Mouse (Mus musculus) E14TG2a.4 (cell line): ENCODE results near the gene Apobec2.
A peak's percentile ranks its signal among the peaks of the same experiment; 100 is the strongest.

ENCODE experiments used
- H3K27me3 ChIP-seq: 2 replicates; pipeline ENCODE4 v1.6.1; 2014; ENCODE audit warnings: low read length, control low read depth; ENCODE audit not compliant: insufficient read depth
- H3K36me3 ChIP-seq: 2 replicates; pipeline ENCODE4 v1.6.1; 2014; ENCODE audit warnings: low read length, control low read depth; ENCODE audit not compliant: insufficient read depth
- H3K4me1 ChIP-seq: replicated peaks from 2 replicates; pipeline ENCODE4 v1.6.1; 2014; ENCODE audit warnings: low read depth, low read length, control low read depth
- H3K4me3 ChIP-seq: replicated peaks from 2 replicates; pipeline ENCODE4 v1.5.1; 2014; ENCODE audit warnings: mild to moderate bottlenecking, low read length
- H3K9me3 ChIP-seq: 2 replicates; pipeline ENCODE4 v1.6.1; 2014; ENCODE audit warnings: low read length, control low read depth
- CTCF ChIP-seq: conservative IDR thresholded peaks from 2 replicates; pipeline ENCODE4 v1.5.1; 2014; ENCODE audit warnings: low read length
- NANOG ChIP-seq: IDR thresholded peaks from 2 replicates; pipeline ENCODE4 v1.6.1; 2014; ENCODE audit warnings: borderline replicate concordance, low read length, mixed read lengths
- POU5F1 ChIP-seq: IDR thresholded peaks from 2 replicates; pipeline ENCODE4 v1.6.1; 2014; ENCODE audit warnings: low read length, borderline replicate concordance

Apobec2 gene

GRCm38 (mm10) chr17:48431054-48431453 lies 1.7 kb downstream of the Apobec2 start:
- H3K4me3 ChIP-seq = peak overlapping the region; percentile 35; the same call in 1 of the 2 replicates
- TF ChIP-seq POU5F1 = no peak
- TF ChIP-seq CTCF = no peak
- no peak for TF ChIP-seq NANOG
- H3K4me1 ChIP-seq = peaks cover 97% of the 10 kb centered on the region
- H3K27me3 ChIP-seq = no peaks in the 10 kb centered on the region
- no peaks in the 10 kb centered on the region for H3K36me3 ChIP-seq
- no peaks in the 10 kb centered on the region for H3K9me3 ChIP-seq

- H3K27me3 ChIP-seq = no peaks in the 10 kb centered on the region
- TF ChIP-seq NANOG (no peak), POU5F1 (no peak), CTCF (no peak)
- no peak overlapping the region for H3K4me3 ChIP-seq
- no peaks in the 10 kb centered on the region for H3K9me3 ChIP-seq
- H3K4me1 ChIP-seq = peaks cover 97% of the 10 kb centered on the region
- no peaks in the 10 kb centered on the region for H3K36me3 ChIP-seq
Measured at GRCm38 (mm10) chr17:48430394-48430793, 2.3 kb downstream of the Apobec2 start.

- peak overlapping the region; percentile 10; the same call in 1 of the 2 replicates for H3K4me3 ChIP-seq
- TF ChIP-seq NANOG (no peak), POU5F1 (no peak), CTCF (no peak)
- H3K9me3 ChIP-seq = no peaks in the 10 kb centered on the region
- no peaks in the 10 kb centered on the region for H3K27me3 ChIP-seq
- peaks cover 96% of the 10 kb centered on the region for H3K4me1 ChIP-seq
- no peaks in the 10 kb centered on the region for H3K36me3 ChIP-seq
Measured at GRCm38 (mm10) chr17:48427852-48428530, 4.7 kb downstream of the Apobec2 start.

GRCm38 (mm10) chr17:48426991-48427750 lies 5.6 kb downstream of the Apobec2 start:
- H3K4me3 ChIP-seq = 0 out of 2 replicates have a peak overlapping the region, but pooled peaks have one; percentile 39
- no peak for TF ChIP-seq NANOG
- TF ChIP-seq CTCF = no peak
- no peak for TF ChIP-seq POU5F1
- H3K4me1 ChIP-seq = peaks cover 95% of the 10 kb centered on the region
- no peaks in the 10 kb centered on the region for H3K36me3 ChIP-seq
- no peaks in the 10 kb centered on the region for H3K9me3 ChIP-seq
- no peaks in the 10 kb centered on the region for H3K27me3 ChIP-seq

GRCm38 (mm10) chr17:48425823-48426612 lies 6.7 kb downstream of the Apobec2 start:
- Histone ChIP-seq H3K4me1 (peaks cover 83% of the 10 kb centered on the region), H3K36me3 (peaks cover 6% of the 10 kb centered on the region; the same call in 1 of the 2 replicates), H3K27me3 (no peaks in the 10 kb centered on the region), H3K4me3 (no peak overlapping the region), H3K9me3 (no peaks in the 10 kb centered on the region)
- no peak for TF ChIP-seq NANOG
- TF ChIP-seq CTCF = no peak
- TF ChIP-seq POU5F1 = no peak

GRCm38 (mm10) chr17:48424237-48424636 lies 8.5 kb downstream of the Apobec2 start:
- peaks cover 66% of the 10 kb centered on the region for H3K4me1 ChIP-seq
- TF ChIP-seq NANOG (no peak), POU5F1 (no peak), CTCF (no peak)
- no peak overlapping the region for H3K4me3 ChIP-seq
- no peaks in the 10 kb centered on the region for H3K27me3 ChIP-seq
- H3K36me3 ChIP-seq = peaks cover 12% of the 10 kb centered on the region
- H3K9me3 ChIP-seq = no peaks in the 10 kb centered on the region

- no peaks in the 10 kb centered on the region for H3K9me3 ChIP-seq
- H3K27me3 ChIP-seq = no peaks in the 10 kb centered on the region
- no peak overlapping the region for H3K4me3 ChIP-seq
- peaks cover 57% of the 10 kb centered on the region for H3K36me3 ChIP-seq
- H3K4me1 ChIP-seq = peaks cover 61% of the 10 kb centered on the region
- TF ChIP-seq POU5F1 (no peak), CTCF (no peak), NANOG (no peak)
Measured at GRCm38 (mm10) chr17:48419571-48419970, 13.2 kb downstream of the Apobec2 start.

- H3K4me1 ChIP-seq = peaks cover 58% of the 10 kb centered on the region
- no peaks in the 10 kb centered on the region for H3K27me3 ChIP-seq
- H3K36me3 ChIP-seq = peaks cover 65% of the 10 kb centered on the region
- no peak overlapping the region for H3K4me3 ChIP-seq
- TF ChIP-seq NANOG (no peak), CTCF (no peak), POU5F1 (no peak)
- H3K9me3 ChIP-seq = no peaks in the 10 kb centered on the region
Measured at GRCm38 (mm10) chr17:48418781-48419180, 13.9 kb downstream of the Apobec2 start.
